Mouse (Mus musculus) megakaryocyte, embryonic 14.5 days (primary cell): ENCODE measurements around the gene Tmem151b.

Experiments used
- FLI1 ChIP-seq: IDR thresholded peaks from 2 replicates; pipeline ENCODE4 v1.6.1; 2012; ENCODE audit warnings: low read length, inconsistent platforms, mixed read lengths
- GATA1 ChIP-seq: IDR thresholded peaks from 3 replicates; pipeline ENCODE4 v1.6.1; 2012; ENCODE audit warnings: mixed read lengths, low read length, inconsistent platforms, borderline replicate concordance

DNA sequence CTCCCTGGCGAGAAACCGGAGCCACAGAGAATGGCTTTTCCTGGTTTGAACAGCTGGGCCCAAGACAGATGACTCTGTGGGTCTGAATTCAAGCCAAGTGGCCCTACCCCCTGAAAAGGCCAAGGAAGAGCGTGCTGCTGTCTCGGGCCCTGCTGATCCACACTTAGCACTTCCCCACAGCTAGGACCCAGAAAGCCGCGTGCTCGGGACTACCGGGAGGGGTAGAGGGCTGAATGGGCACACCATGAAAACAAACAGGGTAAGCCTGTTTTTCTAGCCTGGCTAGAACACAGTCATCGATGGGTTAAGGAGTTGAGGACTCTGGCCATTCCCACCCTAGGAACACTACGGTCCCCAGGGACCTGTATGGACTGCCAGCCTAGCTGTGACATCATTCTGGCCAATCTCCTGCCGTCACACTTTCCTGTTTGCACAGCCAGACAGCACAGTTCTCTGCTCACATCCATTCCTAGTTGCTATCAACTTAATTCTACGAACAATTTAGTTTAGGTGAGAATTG lies 31.5 kb upstream of the Tmem151b start:
- no peak for TF ChIP-seq FLI1
- TF ChIP-seq GATA1: no peak
